16 mouse cellular contexts compared by ENCODE assay signal in genomic region chr10:108392151-108392550, GRCm38 (mm10).
"Had no signal": no experiment of that assay in that cellular context is flagged by ENCODE, and none has a peak within 500 bp of the region (broad histone marks: within the 10 kb centered on the region; RNA-seq: fewer than 3 reads in every experiment).

No protein-coding gene starts in this region.

- H3K4me1 ChIP-seq: stomach, embryonic 15.5 days had no signal

- H3K4me2 ChIP-seq: neural tube, embryonic 13.5 days; neural tube, embryonic 15.5 days; stomach, embryonic 15.5 days had no signal

- DNase-seq: retina, postnatal 1 day; right cerebral cortex, adult 18-20 months; right cerebral cortex, postnatal 14 days; right cerebral cortex, postnatal 25 days; right cerebral cortex, postnatal 4 days; spleen, adult 18-20 months; thymus, adult 18-20 months; thymus, adult 2 months; thymus, postnatal 14 days; thymus, postnatal 25 days; thymus, postnatal 36 days; thymus, postnatal 4 days had no signal

- H3K9me3 ChIP-seq: neural tube, embryonic 13.5 days; neural tube, embryonic 15.5 days; stomach, embryonic 15.5 days had no signal

- H3K27me3 ChIP-seq: neural tube, embryonic 13.5 days; neural tube, embryonic 15.5 days; stomach, embryonic 15.5 days had no signal

- H3K9ac ChIP-seq: neural tube, embryonic 13.5 days; neural tube, embryonic 15.5 days; stomach, embryonic 15.5 days had no signal

- H3K27ac ChIP-seq: neural tube, embryonic 13.5 days; neural tube, embryonic 15.5 days; stomach, embryonic 15.5 days; stomach, postnatal 0 days had no signal

- H3K4me3 ChIP-seq: neural tube, embryonic 13.5 days; neural tube, embryonic 15.5 days; stomach, embryonic 15.5 days had no signal

- H3K36me3 ChIP-seq: neural tube, embryonic 13.5 days; neural tube, embryonic 15.5 days; stomach, embryonic 15.5 days had no signal
